Mouse (Mus musculus) embryonic facial prominence, embryonic 12.5 days (tissue): ENCODE data around the gene Atp6v1g2. TPM values are rescaled to one million over a fixed set of nuclear protein-coding genes. Genes with fewer than 3 reads are reported as not detected.
A peak's percentile ranks its signal among the peaks of the same experiment; 100 is the strongest.
"Not testable (repeated sequence)": the region's sequence is repeated elsewhere in the genome, so short reads cannot be mapped to it uniquely, and the experiment has no call there.

Source experiments
- ATAC-seq: fragments of 200-750 bp; cut with Nextera tagmentation; 2 replicates; pipeline ENCODE4 v1.8.0; 2017; ENCODE audit not compliant: insufficient number of reproducible peaks, insufficient read depth, low FRiP score, low TSS enrichment
- H3K27ac ChIP-seq: fragments of 300-500 bp; sonication (generic); 2 replicates; pipeline ENCODE4 v1.5.1; 2016; ENCODE audit warnings: mild to moderate bottlenecking
- H3K27me3 ChIP-seq: fragments of 300-500 bp; sonication (generic); 2 replicates; pipeline ENCODE4 v1.6.1; 2016; ENCODE audit warnings: mild to moderate bottlenecking, moderate library complexity
- H3K36me3 ChIP-seq: fragments of 300-500 bp; sonication (generic); 2 replicates; pipeline ENCODE4 v1.6.1; 2016; ENCODE audit warnings: mild to moderate bottlenecking
- H3K4me1 ChIP-seq: fragments of 300-500 bp; sonication (generic); 2 replicates; pipeline ENCODE4 v1.6.1; 2016
- H3K4me2 ChIP-seq: fragments of 300-500 bp; sonication (generic); replicated peaks from 2 replicates; pipeline ENCODE4 v1.6.1; 2016; ENCODE audit warnings: mild to moderate bottlenecking, moderate library complexity
- H3K4me3 ChIP-seq: fragments of 300-500 bp; sonication (generic); 2 replicates; pipeline ENCODE4 v1.5.1; 2016; ENCODE audit warnings: mild to moderate bottlenecking
- H3K9ac ChIP-seq: fragments of 300-500 bp; sonication (generic); 2 replicates; pipeline ENCODE4 v1.6.1; 2016; ENCODE audit warnings: mild to moderate bottlenecking, moderate library complexity
- H3K9me3 ChIP-seq: fragments of 300-500 bp; sonication (generic); 2 replicates; pipeline ENCODE4 v1.6.1; 2016; ENCODE audit warnings: mild to moderate bottlenecking, moderate library complexity
- WGBS: fragments of 180-500 bp; shearing (Covaris S2); methylation state at CpG from one replicate; pipeline ENCODE4 v1.1.7; 2016; 5-methylcytosine and 5-hydroxymethylcytosine counted together
- polyA plus RNA-seq: library from polyadenylated mRNA; unstranded; fragments of >200 nt; fragmentation: Nextera tagmentation; extraction: Ambion mirVana; gene quantifications from 2 replicates; pipeline ENCODE4 v1.2.1, GENCODE M21; 2016

The Atp6v1g2 gene
- polyA plus RNA-seq, 1 experiment from 2014 or later, result 4.5 TPM

DNA sequence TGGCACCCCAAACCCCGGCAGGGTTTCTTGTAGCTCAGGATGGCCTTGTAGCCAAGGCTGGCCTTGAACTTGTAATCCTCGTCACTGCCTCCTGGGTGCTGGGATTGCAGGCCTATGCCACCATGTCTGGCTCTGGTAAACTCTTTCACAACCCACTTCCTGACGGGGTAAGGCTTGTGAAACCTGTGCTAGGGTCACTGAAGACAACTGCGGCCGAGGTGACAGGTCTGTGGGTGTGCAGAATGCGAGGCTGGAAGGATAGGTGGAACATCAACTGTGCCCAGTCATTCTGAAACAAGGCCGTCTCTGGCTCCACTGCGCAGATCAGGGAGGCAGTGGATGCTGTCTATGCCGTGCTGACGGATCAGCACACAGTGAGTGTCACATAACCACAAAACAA lies 2.4 kb upstream of the Atp6v1g2 start:
- H3K4me1 ChIP-seq, result peaks cover 26% of the 10 kb centered on the region; the same call in 1 of the 2 replicates
- no peak overlapping the region for H3K4me2 ChIP-seq
- no peaks in the 10 kb centered on the region for H3K9me3 ChIP-seq
- H3K4me3 ChIP-seq, result no peak overlapping the region
- no peak overlapping the region for H3K27ac ChIP-seq
- 92% methylated on average over 10 of the region's 10 CpGs for WGBS
- H3K36me3 ChIP-seq, result peaks cover 41% of the 10 kb centered on the region
- ATAC-seq, result no peak
- H3K27me3 ChIP-seq, result no peaks in the 10 kb centered on the region
- H3K9ac ChIP-seq, result no peak overlapping the region

- 12% methylated on average over 12 of the region's 12 CpGs for WGBS
- no peak for ATAC-seq
- peak overlapping the region; percentile 12; the same call in 1 of the 2 replicates for H3K4me2 ChIP-seq
- peaks cover 40% of the 10 kb centered on the region for H3K36me3 ChIP-seq
- no peaks in the 10 kb centered on the region for H3K27me3 ChIP-seq
- H3K4me1 ChIP-seq, result peaks cover 32% of the 10 kb centered on the region; the same call in 1 of the 2 replicates
- H3K27ac ChIP-seq, result 0 out of 2 replicates have a peak overlapping the region, but pooled peaks have one; percentile 36
- no peaks in the 10 kb centered on the region for H3K9me3 ChIP-seq
- no peak overlapping the region for H3K4me3 ChIP-seq
- no peak overlapping the region for H3K9ac ChIP-seq
These were observed 1.4 kb upstream of the Atp6v1g2 start for GRCm38 (mm10) chr17:35232043-35232442.

GRCm38 (mm10) chr17:35232659-35233058 lies 801 bp upstream of the Atp6v1g2 start:
- Histone ChIP-seq H3K36me3 (peaks cover 35% of the 10 kb centered on the region), H3K4me2 (no peak overlapping the region; the same call in 1 of the 2 replicates), H3K9me3 (no peaks in the 10 kb centered on the region), H3K4me1 (peaks cover 32% of the 10 kb centered on the region; the same call in 1 of the 2 replicates), H3K27me3 (no peaks in the 10 kb centered on the region), H3K9ac (no peak overlapping the region), H3K27ac (peak overlapping the region; percentile 51), H3K4me3 (no peak overlapping the region)
- WGBS, result 87% methylated on average over 5 of the region's 5 CpGs
- no peak for ATAC-seq

- H3K4me1 ChIP-seq, result peaks cover 32% of the 10 kb centered on the region; the same call in 1 of the 2 replicates
- H3K4me3 ChIP-seq, H3K9me3 ChIP-seq, H3K9ac ChIP-seq, H3K27me3 ChIP-seq, ATAC-seq: not testable (repeated sequence)
- H3K4me2 ChIP-seq, result peak overlapping the region; percentile 85
- H3K27ac ChIP-seq, result peak overlapping the region; percentile 51
- peaks cover 20% of the 10 kb centered on the region for H3K36me3 ChIP-seq
- 83% methylated on average over 7 of the region's 7 CpGs for WGBS
These were observed 630 bp downstream of the Atp6v1g2 start for GRCm38 (mm10) chr17:35234090-35234489.

- no peak for ATAC-seq
- WGBS, result 12% methylated on average over 31 of the region's 31 CpGs
- Histone ChIP-seq H3K36me3 (peaks cover 12% of the 10 kb centered on the region; the same call in 1 of the 2 replicates), H3K27me3 (no peaks in the 10 kb centered on the region), H3K27ac (peak overlapping the region; percentile 97), H3K4me3 (peak overlapping the region; percentile 59), H3K4me2 (peak overlapping the region; percentile 85), H3K4me1 (peaks cover 32% of the 10 kb centered on the region; the same call in 1 of the 2 replicates), H3K9ac (peak overlapping the region; percentile 91), H3K9me3 (no peaks in the 10 kb centered on the region)
These were observed 1.4 kb downstream of the Atp6v1g2 start for GRCm38 (mm10) chr17:35234903-35235302.

DNA sequence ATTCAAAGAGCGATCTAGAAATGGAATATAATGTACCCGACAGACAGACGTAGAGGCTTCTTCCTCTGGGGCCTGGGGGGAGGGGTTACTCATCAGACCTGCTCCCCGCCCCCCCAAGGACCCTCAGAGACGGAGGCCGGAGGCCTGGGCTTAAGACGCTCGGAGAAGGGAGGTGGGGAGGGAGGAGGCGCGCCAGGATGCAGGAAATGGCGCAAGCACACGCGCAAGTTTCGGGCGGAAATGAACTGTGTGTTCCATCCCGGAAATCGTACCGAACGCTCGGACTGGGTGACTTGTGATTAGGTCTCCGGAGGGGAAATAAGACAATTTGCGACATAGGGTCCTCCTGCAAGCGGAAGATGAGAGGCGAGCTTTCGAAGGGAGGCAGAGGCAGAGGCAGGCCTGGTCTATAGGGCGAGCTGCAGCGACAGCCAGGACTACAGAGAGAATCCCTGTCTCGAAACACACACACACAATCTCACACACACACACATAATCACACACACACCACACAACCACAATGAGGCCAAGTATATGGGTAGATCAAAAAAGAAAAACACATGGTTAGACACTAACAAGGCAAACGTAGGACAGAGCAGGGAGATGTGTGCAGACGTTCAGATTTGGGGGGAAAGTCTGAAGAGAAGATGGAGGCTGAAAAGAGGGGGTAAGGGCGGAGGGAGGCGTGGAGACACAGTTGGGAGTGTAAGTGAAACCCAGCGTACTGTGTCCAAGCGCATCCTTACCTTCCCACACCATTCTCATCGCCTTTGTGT lies 2.3 kb downstream of the Atp6v1g2 start, which contains the start of gene Nfkbil1:
Nfkbil1 (minus strand) TSS at position 179 of the 776 bp plus-strand sequence.
- H3K9ac ChIP-seq, result peak within 1 kb of the TSS; percentile 91
- under 1% methylated on average over 35 of the region's 35 CpGs for WGBS
- H3K27me3 ChIP-seq, result no peaks in the 10 kb centered on the region
- peak within 1 kb of the TSS; percentile 59 for H3K4me3 ChIP-seq
- peak; percentile 73 for ATAC-seq
- peak within 1 kb of the TSS; percentile 97 for H3K27ac ChIP-seq
- H3K4me2 ChIP-seq, result peak within 1 kb of the TSS; percentile 85
- peaks cover 5% of the 10 kb centered on the region; the same call in 1 of the 2 replicates for H3K36me3 ChIP-seq
- H3K9me3 ChIP-seq, result no peaks in the 10 kb centered on the region
- H3K4me1 ChIP-seq, result peaks cover 38% of the 10 kb centered on the region; the same call in 1 of the 2 replicates

GRCm38 (mm10) chr17:35236390-35236746 lies 2.9 kb downstream of the Atp6v1g2 start:
- H3K4me3 ChIP-seq, result peak overlapping the region; percentile 59
- peak overlapping the region; percentile 97 for H3K27ac ChIP-seq
- H3K9ac ChIP-seq, result no peak overlapping the region
- peak overlapping the region; percentile 85 for H3K4me2 ChIP-seq
- peak; percentile 70 for ATAC-seq
- H3K27me3 ChIP-seq, result no peaks in the 10 kb centered on the region
- peaks cover 39% of the 10 kb centered on the region; the same call in 1 of the 2 replicates for H3K4me1 ChIP-seq
- WGBS, result under 1% methylated on average over 18 of the region's 18 CpGs
- H3K36me3 ChIP-seq, result no peaks in the 10 kb centered on the region
- no peaks in the 10 kb centered on the region for H3K9me3 ChIP-seq

DNA sequence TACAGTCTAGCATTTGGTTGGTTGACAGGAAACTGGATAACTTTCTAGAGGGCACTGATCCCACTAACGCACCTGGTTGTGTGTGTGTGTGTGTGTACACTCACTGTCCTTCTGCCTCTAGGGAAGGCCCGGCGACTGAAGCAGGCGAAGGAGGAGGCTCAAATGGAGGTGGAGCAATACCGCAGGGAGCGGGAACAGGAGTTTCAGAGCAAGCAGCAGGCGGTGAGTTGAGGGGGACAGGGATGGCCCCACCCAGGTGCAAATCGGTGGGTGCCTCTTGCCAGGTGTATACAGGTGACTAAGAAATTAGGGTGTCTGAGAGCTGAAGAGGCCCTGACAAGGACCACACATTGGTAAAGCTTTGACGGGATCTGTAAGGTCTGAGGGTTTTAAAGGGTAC lies 3.5 kb downstream of the Atp6v1g2 start:
- no peak for ATAC-seq
- H3K27me3 ChIP-seq, result no peaks in the 10 kb centered on the region
- 76% methylated on average over 9 of the region's 9 CpGs for WGBS
- H3K4me1 ChIP-seq, result peaks cover 36% of the 10 kb centered on the region; the same call in 1 of the 2 replicates
- no peak overlapping the region for H3K4me3 ChIP-seq
- no peaks in the 10 kb centered on the region for H3K36me3 ChIP-seq
- no peak overlapping the region for H3K9ac ChIP-seq
- no peak overlapping the region for H3K4me2 ChIP-seq
- H3K9me3 ChIP-seq, result no peaks in the 10 kb centered on the region
- no peak overlapping the region for H3K27ac ChIP-seq

GRCm38 (mm10) chr17:35237504-35237903 lies 4.0 kb downstream of the Atp6v1g2 start:
- WGBS, result 82% methylated on average over 12 of the region's 12 CpGs
- no peaks in the 10 kb centered on the region for H3K36me3 ChIP-seq
- H3K27me3 ChIP-seq, result no peaks in the 10 kb centered on the region
- H3K4me3 ChIP-seq, result no peak overlapping the region
- no peak overlapping the region for H3K9ac ChIP-seq
- H3K4me2 ChIP-seq, result no peak overlapping the region
- H3K27ac ChIP-seq, result no peak overlapping the region
- no peak for ATAC-seq
- peaks cover 32% of the 10 kb centered on the region; the same call in 1 of the 2 replicates for H3K4me1 ChIP-seq
- H3K9me3 ChIP-seq, result no peaks in the 10 kb centered on the region

- Histone ChIP-seq H3K4me2 (no peak overlapping the region), H3K4me1 (peaks cover 32% of the 10 kb centered on the region), H3K36me3 (peaks cover 17% of the 10 kb centered on the region), H3K9ac (no peak overlapping the region), H3K27me3 (no peaks in the 10 kb centered on the region), H3K9me3 (no peaks in the 10 kb centered on the region), H3K4me3 (no peak overlapping the region), H3K27ac (no peak overlapping the region)
- 79% methylated on average over 5 of the region's 5 CpGs for WGBS
- no peak for ATAC-seq
These were observed 6.2 kb downstream of the Atp6v1g2 start for GRCm38 (mm10) chr17:35239700-35240099.

DNA sequence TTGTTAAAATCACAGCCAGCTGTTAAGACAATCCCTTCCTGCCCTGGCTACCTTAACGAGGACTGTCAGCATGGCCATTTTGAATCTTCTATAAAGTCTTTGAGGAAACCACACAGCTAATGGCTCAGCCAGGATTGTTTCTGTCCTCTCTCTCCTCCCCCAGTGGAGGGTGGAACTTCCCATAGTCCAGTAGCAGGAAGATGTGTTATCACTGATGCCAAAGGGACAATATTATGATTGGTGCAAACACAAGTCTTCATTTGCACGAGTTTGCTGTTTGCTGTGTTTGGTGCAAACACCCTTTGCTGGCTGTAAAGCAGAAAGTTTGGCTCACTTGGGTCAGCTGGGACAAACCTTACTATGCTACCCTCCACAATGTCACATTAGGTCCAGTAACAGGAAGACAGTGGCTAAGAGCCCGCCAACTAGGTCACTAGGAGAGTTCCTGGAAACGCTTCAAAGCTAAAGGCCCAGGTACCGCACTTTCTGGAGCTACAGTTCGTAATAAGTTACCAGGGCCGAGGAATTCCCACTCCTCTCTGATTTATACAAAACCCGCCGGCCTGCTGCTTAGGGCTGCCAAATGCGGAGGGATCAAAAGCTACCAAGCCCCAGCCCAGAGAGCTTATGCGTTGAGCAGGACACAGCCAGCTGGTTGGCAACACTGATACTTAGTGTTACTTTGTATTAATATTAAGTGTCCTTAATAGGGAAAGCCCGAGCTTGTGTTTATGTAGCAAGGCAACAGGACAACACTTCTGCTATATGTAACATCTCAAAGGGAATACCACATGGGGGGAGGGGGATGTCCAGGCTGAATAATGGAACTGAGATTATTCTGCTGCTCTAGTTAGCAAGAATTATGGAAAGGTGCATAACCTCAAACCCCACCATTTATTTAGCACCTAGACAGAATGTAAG lies 7.2 kb downstream of the Atp6v1g2 start:
- H3K9me3 ChIP-seq, result no peaks in the 10 kb centered on the region
- H3K4me2 ChIP-seq, result peak overlapping the region; percentile 93
- H3K9ac ChIP-seq, result peak overlapping the region; percentile 100
- H3K4me1 ChIP-seq, result peaks cover 39% of the 10 kb centered on the region
- WGBS, result 33% methylated on average over 12 of the region's 12 CpGs
- H3K27me3 ChIP-seq, result no peaks in the 10 kb centered on the region
- peaks cover 27% of the 10 kb centered on the region for H3K36me3 ChIP-seq
- H3K4me3 ChIP-seq, result peak overlapping the region; percentile 96
- H3K27ac ChIP-seq, result peak overlapping the region; percentile 99
- no peak for ATAC-seq
